Mouse (Mus musculus) thymus, postnatal 25 days (tissue): ENCODE measurements at regions not wholly inside any gene's neighbourhood (a gene's known extent, or its start where the extent isn't known, plus 50 kb on each side); places are given as distances from the start of the nearest gene placed in this dataset.
"Not testable (repeated sequence)": the region's sequence is repeated elsewhere in the genome, so short reads cannot be mapped to it uniquely, and the experiment has no call there.

ENCODE experiments used
- DNase-seq: peaks from one replicate; pipeline ENCODE4 v3.0.0; 2022

DNA sequence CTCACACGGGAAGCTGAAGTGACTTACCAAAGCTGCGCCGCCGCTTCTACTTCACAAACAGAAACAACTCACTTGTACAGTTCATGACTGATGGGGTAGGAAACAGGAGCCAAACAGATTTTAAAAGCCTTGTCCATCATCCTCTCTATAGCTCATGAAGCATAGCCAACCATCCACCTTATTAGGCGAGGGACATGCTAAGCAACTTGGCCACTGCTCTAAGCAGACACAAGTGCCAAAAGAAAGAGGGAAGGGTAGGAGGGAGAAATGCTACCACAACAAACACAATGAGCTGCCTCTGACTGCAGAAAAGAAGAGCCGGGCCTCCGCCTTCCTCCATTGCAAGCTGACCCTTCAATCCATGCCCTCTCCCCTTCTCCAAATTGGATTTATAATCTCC lies 179.9 kb downstream of the Dhx15 start:
- DNase-seq: no peak

DNA sequence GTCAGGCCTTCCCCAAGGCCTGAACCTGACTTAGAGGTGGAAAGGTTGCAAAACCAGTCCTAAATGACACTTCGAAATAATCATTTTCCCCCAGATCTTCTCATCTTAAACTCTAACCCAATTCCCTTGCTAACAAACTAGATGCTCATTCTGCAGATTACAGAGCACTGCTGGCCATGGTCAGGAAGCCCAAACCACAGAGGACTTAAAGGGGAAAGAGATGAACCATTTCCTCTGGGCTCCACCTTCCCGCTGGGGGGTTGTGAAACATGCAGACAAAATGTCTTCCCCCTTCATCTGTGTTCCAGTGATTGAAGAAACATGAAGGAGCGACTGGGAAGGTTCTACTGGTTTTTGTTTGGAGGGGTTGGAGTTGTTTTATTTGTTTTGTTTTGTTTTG lies 181.4 kb downstream of the Dhx15 start:
- DNase-seq: no peak

- no peak for DNase-seq
These were observed 183.5 kb downstream of the Dhx15 start for GRCm38 (mm10) chr5:52006843-52007242.

- DNase-seq: no peak
These were observed 199.3 kb downstream of the Dhx15 start for GRCm38 (mm10) chr5:51990847-51991610.

DNA sequence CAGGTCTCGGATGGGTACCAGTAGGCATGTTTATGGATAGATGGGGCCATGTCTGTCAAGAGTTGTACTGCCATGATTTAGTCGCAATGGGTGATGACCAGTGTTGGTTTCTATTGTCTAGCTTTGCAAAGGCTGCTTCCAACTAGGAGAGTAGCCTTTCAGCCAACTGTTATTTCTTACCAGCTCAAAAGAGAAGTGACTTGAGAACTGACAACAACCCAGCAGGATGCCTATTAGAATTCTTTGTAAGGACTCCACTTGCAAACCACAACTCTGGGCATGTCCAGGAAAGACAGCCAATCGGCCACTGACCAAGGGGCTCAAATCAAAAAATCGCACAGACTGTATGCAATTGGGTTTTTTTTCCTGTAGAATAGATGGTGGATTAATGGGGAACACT lies 200.9 kb downstream of the Dhx15 start:
- no peak for DNase-seq

- no peak for DNase-seq
These were observed 201.4 kb downstream of the Dhx15 start for GRCm38 (mm10) chr5:51988913-51989312.

DNA sequence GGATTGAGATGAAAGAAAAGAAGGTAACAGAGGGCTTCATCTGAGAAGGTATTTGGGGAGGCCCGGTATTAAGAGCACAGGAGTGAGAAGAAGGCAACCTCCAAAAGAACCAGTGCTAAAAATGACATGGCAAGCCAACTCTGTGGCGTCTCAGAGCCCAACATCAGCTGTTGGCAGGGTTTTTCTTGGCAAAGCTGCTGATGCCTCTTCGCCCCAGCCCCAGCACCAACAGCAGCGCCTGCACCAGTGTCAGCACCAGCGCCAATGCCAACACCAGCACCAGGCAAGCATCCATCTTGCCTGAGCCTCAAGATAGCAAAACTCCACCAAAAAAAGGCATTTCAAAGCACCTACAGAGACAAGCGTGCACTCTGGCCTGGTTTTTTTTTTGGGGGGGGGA lies 205.3 kb downstream of the Dhx15 start:
- DNase-seq: no peak

GRCm38 (mm10) chr5:51982780-51983179 lies 207.5 kb downstream of the Dhx15 start:
- DNase-seq: no peak

- DNase-seq: no peak
These were observed 209.4 kb downstream of the Dhx15 start for GRCm38 (mm10) chr5:51980901-51981300.

DNA sequence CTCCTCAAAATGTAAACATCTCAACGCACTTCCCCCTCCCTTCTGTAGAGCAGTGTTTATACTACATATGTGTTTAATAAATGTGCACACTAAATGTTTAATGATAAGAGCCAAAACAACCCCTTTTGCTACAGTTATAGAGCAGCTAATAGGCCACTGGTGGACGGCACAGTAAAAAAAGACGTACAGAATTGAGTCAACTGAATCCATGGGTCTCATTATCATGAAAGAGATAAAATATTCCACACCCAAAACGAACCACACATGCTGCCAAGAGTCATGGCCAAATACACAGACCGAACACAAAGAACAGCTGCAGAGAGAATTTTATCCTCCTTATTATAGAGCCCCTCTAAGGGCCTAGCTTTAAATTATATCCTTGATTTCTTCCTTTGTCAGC lies 237.8 kb downstream of the Dhx15 start:
- DNase-seq: no peak

DNA sequence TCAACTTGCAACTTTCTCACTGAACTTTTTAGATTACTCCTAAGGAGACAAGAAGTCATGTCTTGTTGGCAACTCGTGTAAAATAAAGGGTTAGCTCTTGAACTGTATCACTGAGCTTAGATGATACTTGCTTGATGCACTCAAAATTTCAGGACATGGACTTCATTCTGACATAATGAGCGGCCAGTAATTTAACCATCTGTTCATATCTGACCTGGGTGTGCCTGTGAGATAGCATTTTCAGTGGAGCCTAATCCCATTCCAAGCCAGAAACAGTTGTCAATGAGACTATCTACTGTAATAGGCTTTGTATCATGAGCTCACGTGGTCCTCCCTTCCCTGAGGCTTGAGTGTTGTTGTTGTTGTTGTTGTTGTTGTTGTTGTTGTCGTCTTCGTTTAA lies 240.3 kb downstream of the Dhx15 start:
- DNase-seq: no peak

- DNase-seq: no peak
These were observed 244.3 kb downstream of the Dhx15 start for GRCm38 (mm10) chr5:51946062-51946461.

DNA sequence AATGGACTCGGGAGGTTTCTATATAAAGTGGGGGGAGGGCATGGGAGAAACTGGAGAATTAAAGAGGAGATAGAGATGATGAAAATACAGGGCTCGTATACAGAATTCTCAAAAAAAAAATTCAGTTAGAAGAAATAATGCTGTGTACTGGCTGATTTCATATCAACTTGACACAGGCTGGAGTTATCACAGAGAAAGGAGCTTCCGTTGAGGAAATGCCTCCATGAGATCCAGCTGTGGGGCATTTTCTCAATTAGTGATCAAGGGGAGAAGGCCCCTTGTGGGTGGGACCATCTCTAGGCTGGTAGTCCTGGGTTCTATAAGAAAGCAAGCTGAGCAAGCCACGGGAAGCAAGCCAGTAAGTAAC lies 248.4 kb downstream of the Dhx15 start:
- DNase-seq: not testable (repeated sequence)

DNA sequence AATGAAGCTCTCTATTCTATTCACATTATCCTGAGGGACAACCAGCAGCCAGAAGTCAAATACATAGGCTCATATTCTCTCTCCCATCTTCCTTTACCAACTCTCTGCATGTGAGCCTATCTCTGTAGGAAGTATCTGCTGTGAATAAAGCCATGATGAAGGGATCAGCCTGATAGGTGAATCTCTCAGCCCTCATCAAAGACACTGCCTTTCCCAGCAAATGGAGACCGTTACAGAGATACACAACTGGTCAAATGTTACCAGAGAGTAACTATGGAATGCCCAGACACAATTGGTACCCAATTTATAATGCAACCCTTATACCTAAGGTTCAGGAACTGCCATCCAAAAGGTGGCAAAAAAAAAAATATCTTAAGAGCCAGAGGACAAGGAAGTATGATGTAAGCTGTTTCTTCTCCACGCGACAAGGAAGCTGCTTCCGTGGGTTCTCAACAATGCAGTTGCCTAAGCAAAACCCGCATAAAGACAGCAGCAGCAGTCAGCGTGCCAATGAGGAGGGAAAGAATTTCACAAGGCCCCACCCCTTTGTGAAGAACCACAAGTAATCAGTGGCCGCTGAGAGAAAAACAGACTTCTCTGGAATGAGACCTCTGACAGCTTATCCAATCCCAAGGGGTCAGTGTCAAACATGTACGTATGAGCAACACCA lies 248.9 kb downstream of the Dhx15 start:
- no peak for DNase-seq

DNA sequence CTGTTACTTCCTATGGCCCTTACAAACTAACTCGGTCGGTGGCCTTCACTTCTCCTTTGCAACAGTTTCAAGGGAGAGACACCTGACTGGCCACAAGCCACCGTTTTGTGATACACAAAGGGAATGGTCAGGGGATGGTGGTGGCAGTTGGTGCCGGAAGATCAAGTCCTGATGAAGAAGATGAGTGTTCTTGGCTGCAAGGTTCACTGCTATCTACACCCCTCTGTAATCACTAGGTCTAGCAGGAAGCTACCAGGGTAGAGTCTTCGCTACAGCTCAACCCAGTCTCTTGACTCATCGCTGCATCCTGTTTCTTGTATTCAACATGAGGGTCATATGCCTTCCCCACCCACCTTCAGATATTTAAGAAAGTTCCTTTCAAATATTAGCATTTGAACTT lies 251.5 kb downstream of the Dhx15 start:
- no peak for DNase-seq

DNA sequence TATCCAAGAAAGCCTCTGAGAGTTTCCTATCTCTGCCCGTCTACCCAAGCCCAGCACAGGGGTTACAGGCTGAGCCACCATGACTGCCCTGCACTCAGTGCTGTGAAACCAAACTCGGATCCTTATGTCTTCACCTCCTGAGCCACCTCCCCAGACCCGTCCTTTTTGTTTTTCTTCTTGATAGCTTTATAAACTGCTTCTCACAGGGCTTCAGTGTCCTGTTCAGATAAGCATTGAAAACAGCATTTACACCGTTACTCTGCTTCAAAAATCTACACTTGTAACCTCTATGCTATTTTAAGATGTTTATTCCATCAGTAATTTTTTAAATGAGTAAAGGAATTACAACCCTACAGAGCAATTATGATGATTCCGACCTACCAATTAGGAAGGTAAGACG lies 253.0 kb downstream of the Dhx15 start:
- no peak for DNase-seq

GRCm38 (mm10) chr5:51935391-51936354 lies 254.6 kb downstream of the Dhx15 start:
- DNase-seq: no peak

GRCm38 (mm10) chr5:51934910-51935309 lies 255.4 kb downstream of the Dhx15 start:
- DNase-seq: no peak

GRCm38 (mm10) chr5:51933331-51933730 lies 257.0 kb downstream of the Dhx15 start:
- DNase-seq: no peak

DNA sequence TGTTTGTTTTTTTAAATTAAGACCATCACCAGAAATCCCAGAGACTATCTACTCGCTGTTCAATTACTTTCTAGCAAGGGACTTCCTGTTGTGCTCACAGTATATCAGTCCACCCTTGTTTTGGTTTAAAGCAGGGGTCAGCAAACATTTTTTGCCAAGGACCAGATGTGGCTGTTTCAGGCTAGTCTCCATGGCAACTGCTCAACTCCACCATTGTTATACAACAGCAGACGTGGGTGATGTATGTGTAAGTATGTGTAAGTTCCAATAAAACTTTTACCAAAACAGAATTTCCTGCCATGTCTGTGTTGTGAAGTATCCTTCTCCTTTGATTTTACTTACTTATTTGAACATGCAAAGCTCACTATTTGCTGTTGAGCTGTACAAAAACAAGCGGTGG lies 259.9 kb downstream of the Dhx15 start:
- no peak for DNase-seq

DNA sequence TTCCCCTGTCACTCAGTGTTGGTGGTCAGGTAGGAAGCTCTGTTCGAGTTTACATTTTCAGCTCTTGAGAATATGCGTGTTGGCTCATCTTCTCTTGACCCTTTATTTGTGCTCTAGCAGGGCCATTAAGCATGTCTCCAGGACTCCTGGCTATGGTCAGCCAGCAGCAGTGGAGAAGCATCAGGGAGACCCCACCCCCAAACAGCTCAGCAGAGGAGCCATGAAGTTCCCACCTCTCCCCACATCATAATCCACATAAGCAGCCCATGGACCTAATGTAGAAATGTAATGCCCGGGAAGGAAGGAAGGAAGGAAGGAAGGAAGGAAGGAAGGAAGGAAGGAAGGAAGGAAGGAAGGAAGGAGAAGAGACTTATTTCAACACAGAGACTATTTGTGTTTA lies 261.5 kb downstream of the Dhx15 start:
- no peak for DNase-seq

DNA sequence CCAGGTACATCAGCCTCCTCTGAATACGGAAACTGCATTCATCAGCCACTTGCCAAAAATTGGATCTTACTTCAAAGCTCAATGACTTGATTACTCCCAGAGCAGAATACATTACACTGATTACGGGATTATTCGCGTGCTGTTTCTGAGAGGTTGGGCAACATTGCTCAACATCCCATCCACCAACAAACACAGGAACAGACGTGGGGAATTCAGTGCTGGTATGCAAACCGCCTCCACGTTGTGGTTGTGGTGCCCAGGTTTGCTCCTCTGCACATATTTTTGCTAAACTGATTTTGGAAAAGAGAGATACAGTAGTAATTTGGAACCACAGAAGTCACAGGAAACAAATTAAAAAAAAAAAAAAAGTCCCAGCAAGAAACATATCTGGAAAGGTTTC lies 266.9 kb downstream of the Dhx15 start:
- DNase-seq: no peak

GRCm38 (mm10) chr5:51922973-51923372 lies 267.3 kb downstream of the Dhx15 start:
- no peak for DNase-seq

DNA sequence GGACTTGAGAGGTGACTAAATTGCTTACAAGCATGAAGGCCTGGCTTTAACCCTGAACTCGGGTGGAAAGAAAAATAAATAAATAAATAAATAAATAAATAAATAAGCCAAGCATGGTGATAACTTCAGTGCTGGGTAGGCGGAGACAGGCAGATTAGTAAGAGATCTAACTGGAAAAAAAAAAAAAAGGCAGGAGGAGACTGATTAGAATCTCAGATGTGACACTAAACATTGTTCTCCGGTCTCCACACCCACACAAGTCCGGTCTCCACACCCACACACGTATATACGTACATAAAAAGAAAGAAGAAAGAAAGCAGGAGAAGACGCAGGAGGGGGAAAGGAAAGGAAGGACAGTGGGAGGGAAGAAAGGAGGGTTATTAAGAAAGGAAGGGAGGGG lies 267.8 kb downstream of the Dhx15 start:
- DNase-seq: no peak
